Mouse (Mus musculus) 416B (cell line): ENCODE measurements at regions not wholly inside any gene's neighbourhood (a gene's known extent, or its start where the extent isn't known, plus 50 kb on each side); places are given as distances from the start of the nearest gene placed in this dataset.
A peak's percentile ranks its signal among the peaks of the same experiment; 100 is the strongest.
"Not testable (repeated sequence)": the region's sequence is repeated elsewhere in the genome, so short reads cannot be mapped to it uniquely, and the experiment has no call there.

Experiments used
- DNase-seq: peaks from one replicate; pipeline ENCODE4 v3.0.0; 2011; ENCODE audit warnings: low read depth

DNA sequence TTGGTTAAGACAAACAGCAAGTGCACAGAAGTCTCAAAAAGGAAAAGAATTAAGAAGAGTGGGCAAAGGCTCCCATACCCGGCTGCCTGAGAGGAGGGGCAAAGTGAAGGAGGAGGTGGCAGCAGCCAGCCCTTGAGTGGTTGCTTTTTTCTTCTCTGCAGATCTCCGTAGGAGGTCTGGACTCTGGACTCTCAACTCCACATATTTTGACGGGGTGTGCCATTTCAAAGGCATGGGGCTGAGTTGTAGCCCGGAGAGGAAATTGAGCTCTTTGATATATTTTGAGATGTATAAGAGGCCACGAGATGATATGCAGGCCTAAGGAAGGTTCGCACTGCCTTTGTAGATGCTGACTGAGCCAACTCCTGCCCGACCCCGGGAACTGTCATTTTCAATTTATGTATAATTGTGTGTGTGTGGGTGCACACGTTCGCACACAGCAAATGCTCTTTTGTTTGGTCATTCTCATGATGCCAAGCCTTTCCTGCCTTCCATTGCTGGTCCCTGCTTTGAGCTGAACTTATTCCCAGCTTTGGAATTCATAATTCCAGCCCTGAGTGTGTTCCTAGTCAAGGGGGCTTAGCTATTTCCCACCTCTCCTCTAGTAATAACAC, 56.4 kb downstream of the Cxcr4 start:
- DNase-seq, result no peak

GRCm38 (mm10) chr1:128532632-128533031, 59.5 kb downstream of the Cxcr4 start:
- no peak for DNase-seq

DNA sequence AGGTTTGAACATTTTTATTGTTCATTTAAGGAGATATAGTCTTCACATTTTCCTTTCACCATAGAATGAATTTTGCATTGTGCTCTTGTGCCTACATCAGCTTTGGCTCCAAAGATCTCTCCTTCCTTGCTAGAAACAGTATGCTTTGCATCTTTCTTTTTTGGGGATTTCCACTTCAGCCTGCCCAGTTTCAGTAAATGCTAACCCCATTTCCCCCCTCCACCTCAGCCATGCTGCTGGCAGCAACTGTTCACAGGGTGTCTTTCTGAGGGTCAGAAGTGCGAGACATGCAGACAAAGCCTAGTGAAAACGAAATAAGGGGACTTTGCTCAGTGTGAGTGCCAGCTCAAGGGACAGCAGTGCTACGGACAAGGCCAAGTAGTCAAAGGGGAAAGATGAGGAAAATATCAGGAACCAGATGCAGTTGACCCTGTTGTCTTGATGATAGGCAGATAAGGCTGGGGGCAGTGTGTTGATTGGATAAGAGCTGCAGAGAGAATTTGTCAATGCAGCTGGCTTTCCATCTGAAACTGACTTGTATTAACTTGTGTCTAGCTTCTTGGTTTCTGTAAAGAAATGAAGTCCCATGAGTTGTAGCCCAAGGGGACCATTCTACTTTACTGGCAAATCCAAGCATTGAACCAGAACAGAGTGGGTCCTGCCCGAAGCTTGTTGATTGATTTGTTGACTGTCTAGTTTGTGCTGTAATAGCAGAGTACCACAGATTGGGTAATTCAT, 62.1 kb downstream of the Cxcr4 start:
- no peak for DNase-seq

DNA sequence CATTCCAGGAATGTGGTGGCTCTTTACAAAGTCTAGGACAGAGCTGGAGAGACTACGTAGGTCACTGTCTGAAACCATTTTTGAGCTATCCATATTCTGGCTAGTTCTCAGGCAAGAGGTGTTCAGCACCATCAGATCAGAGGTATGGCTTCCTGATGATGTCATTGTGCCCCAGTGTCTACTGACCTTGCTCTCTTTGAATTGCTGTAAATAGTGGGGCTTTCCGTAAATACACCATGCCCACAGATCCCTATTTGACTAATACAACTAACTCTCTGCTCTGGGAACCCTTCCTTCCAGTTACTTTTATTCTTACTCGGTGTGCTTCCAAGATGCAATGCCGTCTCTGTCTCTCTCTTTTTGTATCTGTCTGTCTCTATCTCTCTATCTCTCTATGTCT, 72.9 kb downstream of the Cxcr4 start:
- DNase-seq, result no peak

- peak; percentile 63 for DNase-seq
Measured at GRCm38 (mm10) chr1:128518514-128518913, 73.6 kb downstream of the Cxcr4 start.

GRCm38 (mm10) chr1:128517351-128517750, 74.7 kb downstream of the Cxcr4 start:
- DNase-seq, result no peak

- DNase-seq, result peak; percentile 24
Measured at GRCm38 (mm10) chr1:128514327-128514726, 77.8 kb downstream of the Cxcr4 start.

DNA sequence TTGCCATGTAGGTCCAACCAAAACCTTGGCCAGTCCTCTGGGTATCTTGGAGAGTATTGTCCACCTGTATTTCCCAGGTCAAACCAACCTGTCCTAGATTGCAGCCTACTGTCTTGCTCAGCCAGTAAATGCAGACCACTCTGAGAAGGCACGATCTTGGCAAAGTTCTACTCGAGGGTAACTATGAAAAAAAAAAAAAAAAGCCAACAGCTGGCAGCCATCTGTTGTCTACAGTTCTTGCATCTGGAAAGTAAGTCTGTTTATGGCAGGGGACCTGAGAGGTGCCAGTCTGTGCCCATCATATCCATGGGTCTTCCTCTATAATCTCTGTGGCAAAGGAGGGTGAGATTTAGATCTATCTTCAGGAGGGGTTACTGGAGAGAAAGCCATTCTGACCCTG, 78.2 kb downstream of the Cxcr4 start:
- DNase-seq, result no peak

DNA sequence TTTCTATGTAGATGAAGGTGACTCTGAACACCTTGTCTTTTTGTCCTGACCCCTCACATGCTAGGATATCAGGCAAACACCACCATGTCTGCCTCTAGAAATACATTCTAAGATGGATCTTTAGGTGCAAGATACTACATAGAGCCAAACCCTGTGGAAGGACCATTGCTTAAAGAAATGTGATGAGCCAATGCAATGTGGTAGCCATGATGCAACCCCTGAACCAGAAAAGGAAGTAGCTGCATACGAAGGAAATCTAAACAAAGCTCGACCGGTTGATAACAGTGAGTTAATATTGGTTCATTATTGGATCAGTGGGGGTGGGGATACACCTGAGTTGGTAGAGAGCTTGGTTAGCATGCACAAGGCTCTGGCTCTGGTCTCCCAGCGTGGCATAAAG, 78.9 kb downstream of the Cxcr4 start:
- peak; percentile 63 for DNase-seq

DNA sequence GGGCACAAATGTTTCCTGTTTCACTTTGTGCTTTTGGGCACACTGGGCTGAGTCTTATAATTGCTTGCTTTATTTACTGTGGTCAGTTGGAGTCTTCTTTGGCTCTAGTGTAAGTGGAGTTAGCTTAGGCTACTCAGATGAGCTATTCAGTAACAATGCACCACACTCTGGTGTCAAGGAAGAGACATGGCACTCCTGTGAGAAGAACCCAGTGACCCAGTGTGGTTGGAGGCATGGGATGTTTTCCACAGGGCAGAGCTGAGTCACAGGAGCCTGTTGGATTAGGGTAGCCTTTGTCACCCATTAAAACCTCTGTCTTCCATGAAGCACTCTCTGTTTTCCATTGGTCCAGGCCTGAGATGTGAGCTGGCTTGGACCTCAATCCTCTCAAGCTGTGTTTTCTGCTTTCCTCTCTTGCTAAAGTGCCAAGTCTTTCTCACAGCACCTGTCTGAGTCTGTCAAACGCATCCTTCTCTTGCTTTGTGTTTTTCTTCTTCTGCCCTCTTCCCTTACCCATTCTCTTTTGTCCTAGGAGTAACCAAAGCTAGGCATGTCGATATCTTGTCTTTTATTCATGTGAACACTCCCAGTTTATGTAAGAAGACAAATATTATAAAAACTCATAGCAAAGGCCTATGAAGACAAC, 83.2 kb downstream of the Cxcr4 start:
- DNase-seq, result peak; percentile 46

GRCm38 (mm10) chr1:128506551-128507313, 85.4 kb downstream of the Cxcr4 start:
- peak; percentile 90 for DNase-seq

DNA sequence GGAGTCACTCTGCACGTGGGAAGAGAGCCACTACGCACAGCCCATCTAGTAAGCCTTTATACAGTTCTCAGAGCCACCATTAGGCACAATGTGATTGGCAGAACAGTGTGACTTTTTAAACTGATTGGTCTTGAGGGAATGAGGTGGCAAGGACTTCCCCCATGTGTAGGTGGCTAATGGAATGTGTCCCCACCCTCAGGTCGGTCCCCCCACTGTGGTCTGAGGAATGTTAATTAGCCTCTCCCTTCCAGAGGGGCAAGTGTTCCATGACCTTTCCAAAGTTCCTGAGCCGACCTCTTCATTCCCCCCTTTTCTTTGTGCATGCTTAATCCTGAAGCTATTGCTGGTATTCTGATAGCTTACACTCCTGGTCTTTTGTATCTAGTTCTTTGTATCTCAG, 87.2 kb upstream of the Dars start:
- no peak for DNase-seq

- DNase-seq, result no peak
Measured at GRCm38 (mm10) chr1:128498042-128498772, 81.0 kb upstream of the Dars start.

DNA sequence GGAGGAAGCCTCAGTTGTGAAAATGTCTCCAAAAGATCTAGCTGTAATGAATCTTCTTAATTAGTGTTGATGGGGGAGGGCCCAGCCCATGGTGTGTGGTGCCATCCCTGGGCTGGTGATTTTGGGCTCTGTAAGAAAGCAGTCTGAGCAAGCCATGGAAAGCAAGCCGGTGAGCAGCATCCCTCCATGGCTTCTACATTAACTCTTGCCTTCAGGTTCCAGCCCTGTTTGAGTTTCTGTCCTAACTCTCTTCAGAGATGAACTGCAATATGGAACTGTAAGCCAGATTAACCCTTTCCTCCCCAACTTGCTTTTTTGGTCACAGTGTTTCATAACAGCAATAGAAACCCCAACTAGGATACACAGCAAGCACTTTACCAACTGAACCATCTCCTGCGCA, 75.1 kb upstream of the Dars start:
- DNase-seq, result no peak

- DNase-seq, result not testable (repeated sequence)
Measured at GRCm38 (mm10) chr1:128487181-128487580, 70.0 kb upstream of the Dars start.

- peak; percentile 69 for DNase-seq
Measured at GRCm38 (mm10) chr1:128478376-128478775, 61.2 kb upstream of the Dars start.

DNA sequence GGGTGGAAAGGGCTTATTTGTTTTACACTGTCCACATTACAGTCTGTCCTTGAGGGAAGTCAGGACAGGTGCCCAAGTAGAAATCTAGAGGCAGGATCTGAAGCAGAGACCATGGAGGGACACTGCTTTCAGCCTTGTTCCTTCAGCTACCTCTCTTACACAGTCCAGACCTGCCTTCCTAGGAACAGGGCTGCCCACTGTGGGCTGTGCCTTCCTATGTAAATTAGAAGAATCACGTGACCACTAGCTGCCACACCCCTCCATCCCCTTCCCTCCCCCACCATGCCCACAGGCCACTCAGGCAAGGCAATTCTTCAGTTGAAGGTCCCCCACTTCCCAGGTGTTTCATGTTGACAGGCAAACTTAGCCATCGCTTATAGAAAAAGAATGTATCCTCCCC, 60.5 kb upstream of the Dars start:
- peak; percentile 24 for DNase-seq

DNA sequence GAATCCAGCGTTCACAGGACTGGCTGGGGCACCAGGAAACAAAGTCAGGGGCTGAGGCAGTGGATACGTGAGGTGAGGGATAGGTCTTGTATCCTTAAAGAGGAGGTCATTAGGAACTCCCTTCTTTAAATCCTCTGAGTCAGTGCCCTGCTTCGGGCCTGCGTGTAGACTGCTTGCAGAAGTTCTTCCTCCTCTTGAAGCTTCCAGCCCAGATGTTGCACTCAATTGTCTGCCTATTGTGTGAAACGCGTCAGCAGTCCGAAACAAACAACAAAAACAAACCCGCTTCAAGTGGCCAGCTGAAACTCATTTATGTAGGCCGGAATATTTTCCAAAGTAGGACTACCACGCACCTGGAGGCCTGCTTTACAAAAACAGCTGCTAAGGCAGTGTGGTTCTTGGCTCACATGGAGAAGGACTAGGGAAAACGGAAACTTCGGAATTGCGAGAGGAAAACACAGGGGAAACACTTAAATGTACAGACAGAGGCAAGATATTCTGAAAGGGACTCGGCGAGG, 55.6 kb upstream of the Dars start:
- DNase-seq, result no peak

DNA sequence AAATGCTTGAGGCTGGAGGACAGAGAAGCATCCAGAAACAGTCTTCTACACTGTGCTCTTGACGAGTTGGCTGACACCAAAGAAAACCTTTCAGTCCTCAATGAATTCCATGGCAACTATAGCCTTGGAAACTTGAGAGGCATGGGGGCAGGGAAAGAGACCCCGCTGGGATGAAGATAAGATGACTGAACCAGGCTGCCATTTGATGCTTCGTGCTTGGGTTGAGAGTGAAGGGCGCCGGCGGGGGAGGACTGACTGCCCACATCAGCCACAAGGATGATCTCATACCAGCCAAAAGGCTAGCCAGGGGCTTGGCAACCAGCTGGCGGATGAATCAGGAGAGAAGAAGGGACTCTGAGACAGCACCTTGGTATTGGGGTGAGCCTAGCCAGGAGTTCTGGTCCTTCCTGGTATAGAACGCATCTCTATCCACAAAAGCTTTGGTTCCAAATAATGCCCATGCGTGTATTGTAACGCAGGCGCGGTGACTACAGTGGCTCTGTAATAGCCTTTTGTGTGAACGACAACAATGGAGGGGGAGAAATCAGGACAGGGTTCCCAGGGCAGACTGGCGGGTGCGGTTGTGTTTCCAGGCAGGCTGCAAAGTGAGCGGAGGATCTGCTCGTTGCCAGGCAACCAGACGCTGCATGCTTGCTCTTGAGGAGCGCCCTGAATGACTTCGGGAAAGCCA, 55.0 kb upstream of the Dars start:
- peak; percentile 12 for DNase-seq

DNA sequence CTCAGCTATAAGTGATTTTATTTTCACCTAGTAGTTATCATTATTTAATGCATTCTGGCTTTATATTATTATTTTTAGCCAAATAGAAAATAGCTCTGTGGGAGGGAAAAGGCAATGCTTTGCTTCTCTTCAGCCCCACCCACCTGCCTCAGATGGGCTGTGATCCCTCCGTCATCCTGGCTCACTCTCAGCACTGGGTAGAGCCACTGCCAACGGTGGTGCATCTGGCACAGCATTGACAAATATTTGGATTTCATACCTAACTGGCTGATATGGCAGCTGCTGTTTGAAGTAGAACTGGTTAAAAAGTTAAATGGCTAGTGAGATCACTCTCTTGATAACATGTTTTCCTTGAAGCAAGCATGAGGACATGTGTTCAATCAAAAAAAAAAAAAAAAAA, 53.6 kb upstream of the Dars start:
- DNase-seq, result no peak

GRCm38 (mm10) chr1:128469054-128469453, 51.9 kb upstream of the Dars start:
- peak; percentile 63 for DNase-seq
